Mouse (Mus musculus) limb, embryonic 14.5 days (tissue): ENCODE data around the gene Cpsf4l. TPM values are rescaled to one million over a fixed set of nuclear protein-coding genes. Genes with fewer than 3 reads are reported as not detected.

Experiments
- ATAC-seq: fragments of 200-750 bp; cut with Nextera tagmentation; 2 replicates; pipeline ENCODE4 v1.8.0; 2017; ENCODE audit warnings: low read depth, moderate number of reproducible peaks, moderate TSS enrichment; ENCODE audit not compliant: low FRiP score
- DNase-seq: peaks from one replicate; pipeline ENCODE4 v3.0.0-alpha.2; 2015; ENCODE audit warnings: low spot score
- H3K27ac ChIP-seq: fragments of 300-500 bp; sonication (generic); replicated peaks from 2 replicates; pipeline ENCODE4 v1.5.1; 2014; ENCODE audit warnings: low read depth, mild to moderate bottlenecking, low read length, moderate library complexity, mixed read lengths
- H3K27me3 ChIP-seq: fragments of 300-500 bp; sonication (generic); 2 replicates; pipeline ENCODE4 v1.6.1; 2014; ENCODE audit warnings: low read length, mixed read lengths; ENCODE audit not compliant: control insufficient read depth, insufficient read depth
- H3K36me3 ChIP-seq: fragments of 300-500 bp; sonication (generic); 2 replicates; pipeline ENCODE4 v1.6.1; 2014; ENCODE audit warnings: mild to moderate bottlenecking, low read length, moderate library complexity, mixed read lengths; ENCODE audit not compliant: control insufficient read depth, insufficient read depth
- H3K4me1 ChIP-seq: fragments of 300-500 bp; sonication (generic); 2 replicates; pipeline ENCODE4 v1.6.1; 2014; ENCODE audit warnings: antibody characterized with exemption, low read length, mixed read lengths; ENCODE audit not compliant: control insufficient read depth, insufficient read depth
- H3K4me2 ChIP-seq: fragments of 300-500 bp; sonication (generic); replicated peaks from 2 replicates; pipeline ENCODE4 v1.6.1; 2014; ENCODE audit warnings: low read depth, mild to moderate bottlenecking, low read length, moderate library complexity; ENCODE audit not compliant: severe bottlenecking
- H3K4me3 ChIP-seq: fragments of 300-500 bp; sonication (generic); replicated peaks from 2 replicates; pipeline ENCODE4 v1.5.1; 2014; ENCODE audit warnings: low read length
- H3K9ac ChIP-seq: fragments of 300-500 bp; sonication (generic); 2 replicates; pipeline ENCODE4 v1.6.1; 2014; ENCODE audit warnings: mild to moderate bottlenecking, low read depth, low read length, moderate library complexity; ENCODE audit not compliant: severe bottlenecking
- H3K9me3 ChIP-seq: fragments of 300-500 bp; sonication (generic); 2 replicates; pipeline ENCODE4 v1.6.1; 2016; ENCODE audit warnings: low read length; ENCODE audit not compliant: control insufficient read depth
- POLR2A ChIP-seq: fragments of 200-500 bp; IDR thresholded peaks from 2 replicates; pipeline ENCODE4 v1.8.0; 2012; ENCODE audit warnings: inconsistent platforms, mild to moderate bottlenecking, moderate library complexity, borderline replicate concordance; ENCODE audit not compliant: insufficient read depth, insufficient read length; ENCODE audit errors: extremely low read depth
- WGBS: fragments of 180-500 bp; shearing (Covaris S2); extraction: QIAGEN DNeasy Blood & Tissue Kit; methylation state at CpG from one replicate; pipeline ENCODE4 v1.1.7; 2014; 5-methylcytosine and 5-hydroxymethylcytosine counted together
- polyA plus RNA-seq, 2 experiments: library from polyadenylated mRNA; depleted of rRNA in 1 of 2; stranded (reverse) in 1 of 2; unstranded in 1 of 2; fragments of >200 nt; fragmentation: Nextera tagmentation in 1 of 2; extraction: Ambion mirVana in 1 of 2; gene quantifications; 2 replicates each; pipeline versions ENCODE4 v1.2.1 to v1.2.3; 2012 to 2014

Gene Cpsf4l
- polyA plus RNA-seq, 2 experiments, result 0.88 to 1.2 TPM

- 78% methylated on average over 16 of the region's 16 CpGs for whole genome bisulfite sequencing
- ATAC-seq, result no peak
- Histone ChIP-seq H3K36me3 (no peaks in the 10 kb centered on the region), H3K9ac (no peak overlapping the region), H3K4me2 (no peak overlapping the region), H3K27me3 (no peaks in the 10 kb centered on the region), H3K27ac (no peak overlapping the region), H3K9me3 (no peaks in the 10 kb centered on the region), H3K4me1 (no peaks in the 10 kb centered on the region), H3K4me3 (no peak overlapping the region)
- no peak for DNase-seq
- no peak for TF ChIP-seq POLR2A
These were observed 8.1 kb upstream of the Cpsf4l start for GRCm38 (mm10) chr11:113717767-113718424.

- no peak for TF ChIP-seq POLR2A
- Histone ChIP-seq H3K27ac (no peak overlapping the region), H3K36me3 (no peaks in the 10 kb centered on the region), H3K4me3 (no peak overlapping the region), H3K9ac (no peak overlapping the region), H3K9me3 (no peaks in the 10 kb centered on the region), H3K4me1 (no peaks in the 10 kb centered on the region), H3K4me2 (no peak overlapping the region), H3K27me3 (no peaks in the 10 kb centered on the region)
- WGBS, result 96% methylated on average over 2 of the region's 2 CpGs
- no peak for ATAC-seq
- no peak for DNase-seq
These were observed 6.3 kb upstream of the Cpsf4l start for GRCm38 (mm10) chr11:113716132-113716531.

- H3K27ac ChIP-seq, result no peak overlapping the region
- no peaks in the 10 kb centered on the region for H3K9me3 ChIP-seq
- ATAC-seq (no peak), DNase-seq (no peak)
- H3K4me1 ChIP-seq, result peaks cover 7% of the 10 kb centered on the region
- H3K4me3 ChIP-seq, result no peak overlapping the region
- no peak for TF ChIP-seq POLR2A
- H3K36me3 ChIP-seq, result no peaks in the 10 kb centered on the region
- no peaks in the 10 kb centered on the region for H3K27me3 ChIP-seq
- WGBS, result 65% methylated on average over 7 of the region's 7 CpGs
- no peak overlapping the region for H3K9ac ChIP-seq
- H3K4me2 ChIP-seq, result no peak overlapping the region
These were observed 5.4 kb upstream of the Cpsf4l start for GRCm38 (mm10) chr11:113715078-113715674.

- H3K9me3 ChIP-seq, result no peaks in the 10 kb centered on the region
- ATAC-seq (no peak), DNase-seq (no peak)
- no peak overlapping the region for H3K27ac ChIP-seq
- TF ChIP-seq POLR2A, result no peak
- H3K27me3 ChIP-seq, result no peaks in the 10 kb centered on the region
- H3K4me2 ChIP-seq, result no peak overlapping the region
- peaks cover 19% of the 10 kb centered on the region for H3K4me1 ChIP-seq
- no peak overlapping the region for H3K9ac ChIP-seq
- WGBS, result 87% methylated on average over 1 of the region's 1 CpGs
- peaks cover 5% of the 10 kb centered on the region; the same call in 1 of the 2 replicates for H3K36me3 ChIP-seq
- H3K4me3 ChIP-seq, result no peak overlapping the region
These were observed 1.2 kb upstream of the Cpsf4l start for GRCm38 (mm10) chr11:113711061-113711460.

GRCm38 (mm10) chr11:113710257-113710777 lies 500 bp upstream of the Cpsf4l start:
- Histone ChIP-seq H3K36me3 (peaks cover 5% of the 10 kb centered on the region; the same call in 1 of the 2 replicates), H3K4me2 (0 out of 2 replicates have a peak overlapping the region, but pooled peaks have one; percentile 10), H3K4me1 (peaks cover 19% of the 10 kb centered on the region), H3K27ac (peak overlapping the region; percentile 58; the same call in 1 of the 2 replicates), H3K27me3 (no peaks in the 10 kb centered on the region), H3K4me3 (no peak overlapping the region), H3K9ac (peak overlapping the region; percentile 41), H3K9me3 (no peaks in the 10 kb centered on the region)
- TF ChIP-seq POLR2A, result no peak
- ATAC-seq (peak; percentile 32; the same call in 1 of the 2 replicates), DNase-seq (peak; percentile 59)
- WGBS, result 5% methylated on average over 10 of the region's 10 CpGs
